Mouse (Mus musculus) gonadal fat pad, adult 2 months (tissue): Measurements from ENCODE around the gene Rora. TPM values are rescaled to one million over a fixed set of nuclear protein-coding genes. Genes with fewer than 3 reads are reported as not detected.

ENCODE experiments used
- DNase-seq: peaks from one replicate; pipeline ENCODE4 v3.0.0-alpha.2; 2012; ENCODE audit warnings: low read depth
- polyA plus RNA-seq: library from polyadenylated mRNA; depleted of rRNA; stranded (reverse); fragments of >200 nt; gene quantifications from 2 replicates; pipeline ENCODE4 v1.2.3, GENCODE M21; 2012

Rora gene
- polyA plus RNA-seq, 1 experiment, result 8.2 TPM

DNA sequence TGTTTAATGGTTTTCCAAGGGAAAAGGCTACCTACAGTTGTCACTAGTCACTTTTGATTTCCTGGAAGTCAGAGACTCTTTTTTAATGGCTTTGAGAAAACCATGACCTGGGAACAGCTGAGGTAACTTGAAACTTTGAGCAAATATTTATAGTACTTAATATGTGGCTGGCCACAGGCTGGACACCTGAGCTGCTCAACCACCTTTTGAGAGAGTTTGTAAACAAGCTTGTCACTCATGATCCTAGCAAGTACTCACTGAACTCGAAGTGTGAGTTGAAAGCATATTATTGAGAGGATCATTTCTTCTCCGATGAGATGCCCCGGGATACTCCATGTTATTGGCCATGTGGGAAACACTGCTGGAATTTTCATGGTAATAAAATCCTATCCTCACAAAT is 353.1 kb downstream of the Rora start:
- no peak for DNase-seq

DNA sequence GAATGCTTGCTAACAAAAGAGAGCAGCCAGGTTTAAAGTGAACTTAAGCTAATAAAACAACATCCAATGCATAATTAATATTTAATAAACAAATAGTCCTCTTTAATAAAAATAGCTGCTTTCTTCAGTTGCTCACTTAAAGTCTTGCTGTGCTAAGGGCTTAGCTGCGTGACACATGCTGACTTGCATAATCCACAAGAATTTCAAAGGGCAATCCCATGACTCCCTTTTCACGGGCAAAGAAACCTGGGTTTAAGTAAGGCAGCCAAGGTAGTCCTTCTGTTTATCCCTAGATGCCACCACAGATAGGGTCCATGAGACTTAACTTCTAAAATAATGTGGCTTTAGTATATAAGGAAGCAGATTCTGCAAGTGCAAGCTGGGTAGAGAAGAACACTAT is 355.1 kb downstream of the Rora start:
- DNase-seq, result no peak

GRCm38 (mm10) chr9:69010886-69011285 is 357.3 kb downstream of the Rora start:
- no peak for DNase-seq

- no peak for DNase-seq
Observed at GRCm38 (mm10) chr9:69013186-69013715, 359.7 kb downstream of the Rora start.

GRCm38 (mm10) chr9:69014203-69014602 is 360.6 kb downstream of the Rora start:
- DNase-seq, result no peak

DNA sequence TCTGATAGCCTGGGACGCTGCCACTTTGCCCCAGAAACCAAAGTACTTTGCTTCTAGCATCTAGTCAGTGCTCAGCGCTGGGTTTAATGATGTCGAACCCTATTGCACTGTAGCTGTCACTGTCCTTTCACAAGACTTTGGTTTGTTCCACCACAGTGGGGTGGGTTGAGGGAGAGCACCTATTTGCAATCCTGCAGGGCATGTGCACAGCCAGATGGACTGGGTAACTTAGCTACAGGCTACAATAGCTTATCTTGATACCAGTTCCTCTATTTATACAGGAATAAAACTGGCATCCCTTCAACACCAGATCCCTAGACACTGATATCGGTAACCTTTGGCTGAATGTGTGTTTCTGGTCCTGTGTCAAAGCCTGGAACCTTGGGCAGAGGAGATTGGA is 366.8 kb downstream of the Rora start:
- no peak for DNase-seq

DNA sequence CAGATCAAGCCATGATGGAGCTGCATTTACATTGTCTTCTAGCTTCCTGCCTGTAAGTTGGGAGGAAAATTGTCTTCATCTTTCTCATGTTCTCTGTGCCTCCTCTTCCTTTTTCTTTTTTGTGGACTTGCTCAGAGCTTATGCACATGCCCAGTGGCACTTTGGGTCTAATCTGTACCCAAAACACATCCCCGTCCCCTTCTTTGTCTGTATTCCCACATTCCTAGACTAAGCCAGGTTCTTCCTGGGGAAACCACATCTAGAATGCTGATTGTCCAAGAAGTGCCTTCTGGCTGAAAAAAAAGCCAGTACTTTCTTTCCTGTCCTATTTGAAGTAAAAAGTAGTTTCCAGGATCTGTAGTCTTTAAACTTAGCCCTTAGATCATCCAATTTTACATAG is 367.9 kb downstream of the Rora start:
- no peak for DNase-seq

- DNase-seq, result no peak
Observed at GRCm38 (mm10) chr9:69023314-69023713, 369.7 kb downstream of the Rora start.

GRCm38 (mm10) chr9:69028177-69028576 is 374.6 kb downstream of the Rora start:
- no peak for DNase-seq

- DNase-seq, result no peak
Observed at GRCm38 (mm10) chr9:69034301-69034871, 380.8 kb downstream of the Rora start.

DNA sequence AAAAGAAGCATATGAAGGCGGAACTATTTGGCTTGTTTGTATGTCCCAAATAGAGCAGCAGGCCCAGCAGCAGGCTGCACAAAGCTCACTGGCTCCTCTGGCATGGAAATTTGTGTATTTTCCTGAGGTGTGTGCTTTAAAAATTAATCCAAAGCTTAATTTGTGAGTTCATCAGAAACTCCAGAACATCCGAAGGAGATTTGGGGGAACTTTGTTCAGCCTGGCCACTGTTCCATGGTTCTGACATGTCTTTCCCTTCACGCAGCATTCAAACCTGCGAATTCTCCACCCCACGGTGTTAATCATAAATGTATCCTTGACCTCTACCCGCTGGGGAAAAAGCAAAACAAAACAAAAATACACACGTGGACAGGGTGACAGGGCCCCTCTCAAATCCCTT is 381.9 kb downstream of the Rora start:
- DNase-seq, result no peak

DNA sequence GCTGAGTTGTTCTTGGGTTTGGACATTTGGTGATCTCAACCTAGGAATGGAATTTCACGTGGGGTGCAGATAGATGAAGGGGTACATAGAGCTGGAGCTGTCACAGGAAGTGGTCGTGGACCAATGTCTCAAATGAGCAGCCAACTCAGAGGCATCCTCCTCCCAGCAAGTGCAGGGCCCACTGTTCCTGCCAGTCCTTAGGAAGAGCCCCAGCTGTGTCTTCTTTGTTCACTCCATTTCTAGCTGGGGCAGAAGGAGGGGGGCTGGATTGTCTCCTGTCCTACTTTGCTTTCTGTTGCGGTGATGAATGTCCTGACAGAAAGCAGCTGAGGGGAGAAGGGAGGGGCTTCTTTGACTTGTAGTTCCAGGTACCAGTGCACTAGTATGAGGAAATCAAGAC is 382.7 kb downstream of the Rora start:
- no peak for DNase-seq

- no peak for DNase-seq
Observed at GRCm38 (mm10) chr9:69043920-69044613, 390.5 kb downstream of the Rora start.

GRCm38 (mm10) chr9:69044614-69045133 is 391.1 kb downstream of the Rora start:
- DNase-seq, result no peak

- DNase-seq, result no peak
Observed at GRCm38 (mm10) chr9:69045908-69046307, 392.3 kb downstream of the Rora start.

- DNase-seq, result no peak
Observed at GRCm38 (mm10) chr9:69050856-69051255, 397.3 kb downstream of the Rora start.

DNA sequence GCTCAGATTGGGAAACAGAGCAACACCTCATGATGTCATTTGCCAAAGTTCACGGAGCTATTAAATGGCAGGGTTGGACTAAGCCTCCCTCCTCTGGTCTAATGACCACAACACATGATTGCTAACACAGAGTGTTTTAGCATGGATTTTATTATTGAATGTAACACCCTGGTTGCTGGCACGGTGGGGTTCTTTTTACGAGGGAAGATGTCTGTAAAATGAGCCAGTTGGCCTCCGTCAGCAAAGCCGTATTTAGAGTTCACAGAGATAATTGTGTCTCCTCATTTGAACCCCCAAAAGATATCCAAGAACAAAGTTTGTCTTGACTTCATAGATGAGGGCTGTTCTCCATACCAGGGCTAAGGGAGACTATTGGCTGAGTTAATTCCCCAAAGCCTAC is 398.3 kb downstream of the Rora start:
- DNase-seq, result no peak

DNA sequence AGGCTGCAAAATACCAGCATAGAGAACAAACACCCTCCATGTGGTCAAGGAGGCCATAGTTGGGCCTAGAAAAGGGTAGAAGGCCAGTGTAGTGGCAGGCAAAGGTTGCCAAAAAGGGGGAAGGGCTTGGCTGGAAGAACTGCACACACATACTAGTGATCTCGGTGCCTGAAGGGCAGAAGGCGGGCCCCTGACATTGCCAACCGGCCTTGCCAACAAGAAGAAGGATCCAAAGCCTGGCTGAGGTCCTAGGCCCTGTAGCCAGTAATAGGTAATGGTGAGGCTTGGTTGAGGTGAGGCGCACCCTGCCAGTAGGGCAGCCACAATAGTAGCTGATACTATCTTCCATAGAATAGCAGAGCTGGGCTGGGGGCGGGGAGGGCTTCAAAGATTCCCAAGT is 401.7 kb downstream of the Rora start:
- DNase-seq, result peak; percentile 44

GRCm38 (mm10) chr9:69071203-69071867 is 417.7 kb downstream of the Rora start:
- DNase-seq, result no peak

DNA sequence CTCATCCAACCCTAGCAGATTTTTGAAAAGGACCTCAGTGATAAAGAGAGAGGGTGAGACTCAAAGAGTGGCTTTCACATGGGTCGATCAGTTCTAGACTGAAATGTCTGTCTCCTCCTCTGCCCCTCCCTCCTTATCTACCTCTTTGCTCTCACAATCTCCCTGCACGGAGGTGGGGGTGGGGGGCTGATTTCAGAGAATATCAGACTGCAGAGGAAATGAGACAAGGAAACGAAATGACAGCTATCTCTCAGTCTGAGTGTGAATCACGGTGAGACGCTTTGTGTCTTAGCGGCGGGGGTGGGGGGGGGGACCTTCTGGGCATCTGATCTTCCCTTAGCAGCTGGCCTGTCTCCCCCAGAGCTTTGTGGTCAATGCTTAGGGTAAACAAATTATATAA is 419.7 kb downstream of the Rora start:
- DNase-seq, result no peak

GRCm38 (mm10) chr9:69084086-69084719 is 430.6 kb downstream of the Rora start:
- DNase-seq, result no peak
